Mouse (Mus musculus) heart, embryonic 15.5 days (tissue): ENCODE measurements around the gene Fam57b. TPM values are rescaled to one million over a fixed set of nuclear protein-coding genes. Genes with fewer than 3 reads are reported as not detected.

Source experiments
- ATAC-seq: fragments of 200-750 bp; cut with Nextera tagmentation; replicated peaks from 2 replicates; pipeline ENCODE4 v1.8.0; 2017; ENCODE audit warnings: low read depth, moderate TSS enrichment; ENCODE audit not compliant: insufficient number of reproducible peaks, insufficient read depth, low FRiP score
- H3K27ac ChIP-seq: fragments of 300-500 bp; sonication (generic); 2 replicates; pipeline ENCODE4 v1.5.1; 2015; ENCODE audit warnings: mild to moderate bottlenecking, inconsistent platforms
- H3K27me3 ChIP-seq: fragments of 300-500 bp; sonication (generic); 2 replicates; pipeline ENCODE4 v1.6.1; 2015; ENCODE audit warnings: inconsistent platforms
- H3K36me3 ChIP-seq: fragments of 300-500 bp; sonication (generic); 2 replicates; pipeline ENCODE4 v1.6.1; 2015; ENCODE audit warnings: mild to moderate bottlenecking, inconsistent platforms
- H3K4me1 ChIP-seq: fragments of 300-500 bp; sonication (generic); replicated peaks from 2 replicates; pipeline ENCODE4 v1.6.1; 2015; ENCODE audit warnings: inconsistent platforms
- H3K4me2 ChIP-seq: fragments of 300-500 bp; sonication (generic); 2 replicates; pipeline ENCODE4 v1.6.1; 2015; ENCODE audit warnings: inconsistent platforms, mild to moderate bottlenecking, moderate library complexity
- H3K4me3 ChIP-seq: fragments of 300-500 bp; sonication (generic); 2 replicates; pipeline ENCODE4 v1.5.1; 2015; ENCODE audit warnings: mild to moderate bottlenecking, inconsistent platforms
- H3K9ac ChIP-seq: fragments of 300-500 bp; sonication (generic); 2 replicates; pipeline ENCODE4 v1.6.1; 2015; ENCODE audit warnings: mild to moderate bottlenecking, inconsistent platforms
- H3K9me3 ChIP-seq: fragments of 300-500 bp; sonication (generic); replicated peaks from 2 replicates; pipeline ENCODE4 v1.6.1; 2016; ENCODE audit warnings: inconsistent platforms
- WGBS: fragments of 180-500 bp; shearing (Covaris S2); methylation state at CpG from one replicate; pipeline ENCODE4 v1.1.7; 2015; ENCODE audit warnings: mixed read lengths; 5-methylcytosine and 5-hydroxymethylcytosine counted together
- polyA plus RNA-seq: library from polyadenylated mRNA; unstranded; fragments of >200 nt; fragmentation: Nextera tagmentation; extraction: Ambion mirVana; gene quantifications from 2 replicates; pipeline ENCODE4 v1.2.1, GENCODE M21; 2015

Gene Fam57b
- polyA plus RNA-seq, 1 experiment from 2014 or later = 0.69 TPM

DNA sequence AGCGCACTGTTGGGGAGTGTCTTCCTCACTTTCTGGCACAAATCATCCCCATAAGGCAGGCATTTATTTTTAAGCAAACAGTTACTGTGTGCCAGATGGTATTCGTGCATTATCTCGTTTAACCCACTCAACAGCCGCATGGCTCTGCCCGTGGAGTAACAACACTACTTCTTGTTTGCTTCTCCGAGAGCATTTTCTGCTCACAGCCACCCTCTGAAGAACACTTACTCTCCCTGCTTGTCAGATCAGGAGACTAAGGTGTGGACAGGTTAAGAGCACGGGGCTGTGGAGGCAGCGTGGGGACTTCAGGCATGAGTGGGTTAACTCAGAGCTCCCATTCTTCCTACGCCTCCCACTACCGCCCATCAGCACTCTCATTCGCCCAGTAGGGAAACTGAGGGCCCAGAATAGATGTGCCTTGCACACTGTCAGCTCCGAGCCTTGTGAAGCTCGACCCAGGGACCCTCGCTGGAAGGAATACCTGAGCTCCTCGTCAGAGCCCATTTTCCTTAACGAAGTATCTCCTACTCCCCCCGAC, 34.9 kb upstream of the Fam57b start:
- Histone ChIP-seq H3K36me3 (peaks cover 43% of the 10 kb centered on the region), H3K4me3 (no peak overlapping the region), H3K27ac (no peak overlapping the region), H3K4me1 (peaks cover 37% of the 10 kb centered on the region), H3K9me3 (no peaks in the 10 kb centered on the region), H3K4me2 (no peak overlapping the region; the same call in 1 of the 2 replicates), H3K27me3 (no peaks in the 10 kb centered on the region), H3K9ac (0 out of 2 replicates have a peak overlapping the region, but pooled peaks have one; percentile 0)
- WGBS = 44% methylated on average over 17 of the region's 17 CpGs
- no peak for ATAC-seq

GRCm38 (mm10) chr7:126765540-126765939, 31.9 kb upstream of the Fam57b start:
- Histone ChIP-seq H3K4me3 (no peak overlapping the region), H3K4me2 (no peak overlapping the region), H3K36me3 (peaks cover 66% of the 10 kb centered on the region), H3K4me1 (peaks cover 26% of the 10 kb centered on the region), H3K27ac (no peak overlapping the region), H3K9me3 (no peaks in the 10 kb centered on the region), H3K27me3 (no peaks in the 10 kb centered on the region), H3K9ac (no peak overlapping the region)
- no peak for ATAC-seq
- 81% methylated on average over 9 of the region's 9 CpGs for WGBS

DNA sequence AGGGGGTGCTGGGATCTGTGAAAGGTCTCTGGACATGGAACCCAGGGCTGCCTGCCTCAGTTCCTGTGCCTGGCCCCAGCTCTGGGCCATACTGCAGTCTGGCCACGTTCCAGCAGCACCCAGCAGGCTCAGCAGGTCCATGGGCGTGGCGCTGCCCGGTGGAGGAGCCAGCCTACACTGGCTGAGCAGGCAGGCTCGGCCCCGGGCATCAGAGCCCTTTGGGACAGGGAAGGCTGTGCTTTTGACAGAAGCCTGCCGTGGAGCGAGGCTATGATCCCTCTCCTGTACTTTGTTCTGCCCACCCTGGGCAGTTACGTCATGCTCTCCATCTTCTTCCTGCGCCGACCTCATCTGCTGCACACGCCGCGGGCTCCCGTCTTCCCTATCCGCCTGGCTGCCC, 31.3 kb upstream of the Fam57b start, which contains the start of gene Gdpd3:
Gene Gdpd3, plus strand, starts transcription at position 134 of the 400 bp plus-strand sequence.
- ATAC-seq = no peak
- peaks cover 21% of the 10 kb centered on the region for H3K4me1 ChIP-seq
- WGBS = 90% methylated on average over 16 of the region's 16 CpGs
- no peaks in the 10 kb centered on the region for H3K9me3 ChIP-seq
- H3K36me3 ChIP-seq = peaks cover 70% of the 10 kb centered on the region
- H3K27ac ChIP-seq = no peak within 1 kb of the TSS
- H3K4me2 ChIP-seq = no peak within 1 kb of the TSS
- no peak within 1 kb of the TSS for H3K9ac ChIP-seq
- no peak within 1 kb of the TSS for H3K4me3 ChIP-seq
- H3K27me3 ChIP-seq = no peaks in the 10 kb centered on the region

- ATAC-seq = no peak
- H3K4me3 ChIP-seq = no peak overlapping the region
- no peaks in the 10 kb centered on the region for H3K9me3 ChIP-seq
- no peak overlapping the region for H3K27ac ChIP-seq
- WGBS = 89% methylated on average over 8 of the region's 8 CpGs
- H3K27me3 ChIP-seq = no peaks in the 10 kb centered on the region
- peaks cover 71% of the 10 kb centered on the region for H3K36me3 ChIP-seq
- no peak overlapping the region for H3K9ac ChIP-seq
- peaks cover 13% of the 10 kb centered on the region for H3K4me1 ChIP-seq
- no peak overlapping the region for H3K4me2 ChIP-seq
Observed at GRCm38 (mm10) chr7:126767001-126767400, 30.5 kb upstream of the Fam57b start.

GRCm38 (mm10) chr7:126770784-126771183, 26.7 kb upstream of the Fam57b start:
- Histone ChIP-seq H3K9me3 (no peaks in the 10 kb centered on the region), H3K27ac (no peak overlapping the region), H3K4me3 (no peak overlapping the region), H3K27me3 (no peaks in the 10 kb centered on the region), H3K4me1 (peaks cover 5% of the 10 kb centered on the region), H3K4me2 (no peak overlapping the region), H3K36me3 (peaks cover 43% of the 10 kb centered on the region), H3K9ac (no peak overlapping the region)
- WGBS = 76% methylated on average over 12 of the region's 12 CpGs
- no peak for ATAC-seq

DNA sequence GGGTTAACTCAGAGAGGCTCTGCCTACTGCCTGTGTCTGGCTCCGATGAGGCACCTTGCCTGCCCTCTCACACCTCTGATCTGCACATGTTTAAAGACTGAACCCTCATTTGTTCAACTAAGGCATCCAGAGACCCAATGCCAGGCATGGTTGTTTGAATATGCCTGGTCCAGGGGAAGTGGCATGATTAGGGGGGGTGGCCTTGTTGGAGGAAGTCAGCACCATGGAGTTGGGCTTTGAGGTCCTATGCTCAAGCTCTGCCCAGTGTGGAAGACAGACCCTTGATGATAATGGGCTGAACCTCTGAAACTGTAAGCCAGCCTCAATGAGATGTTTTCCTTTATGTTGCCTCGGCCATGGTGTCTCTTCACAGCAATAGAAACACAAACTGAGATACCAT, 24.1 kb upstream of the Fam57b start:
- no peaks in the 10 kb centered on the region for H3K9me3 ChIP-seq
- no peak overlapping the region for H3K27ac ChIP-seq
- no peak overlapping the region for H3K4me3 ChIP-seq
- H3K27me3 ChIP-seq = no peaks in the 10 kb centered on the region
- WGBS = 77% methylated on average over 2 of the region's 2 CpGs
- peaks cover 22% of the 10 kb centered on the region; the same call in 1 of the 2 replicates for H3K36me3 ChIP-seq
- ATAC-seq = no peak
- peaks cover 27% of the 10 kb centered on the region for H3K4me1 ChIP-seq
- no peak overlapping the region for H3K4me2 ChIP-seq
- no peak overlapping the region for H3K9ac ChIP-seq

DNA sequence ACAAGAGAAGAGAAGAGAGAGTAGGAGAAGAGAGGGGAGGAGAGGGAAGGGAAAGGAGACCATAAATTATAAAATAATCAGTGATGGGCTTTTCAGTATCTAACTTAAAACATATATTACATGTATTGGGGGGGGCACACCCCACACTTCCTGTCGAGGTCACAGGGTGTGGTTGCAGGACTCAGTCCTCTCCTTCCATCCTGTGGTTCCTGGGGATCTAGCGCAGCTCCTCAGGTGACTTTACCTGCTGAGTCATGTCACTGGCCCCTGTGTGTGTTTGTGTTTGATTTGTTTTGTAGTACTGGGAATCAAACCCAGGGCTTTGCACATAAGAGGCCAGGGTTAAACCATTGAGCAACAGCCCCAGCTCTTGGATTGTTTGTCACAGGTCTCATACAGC, 23.0 kb upstream of the Fam57b start:
- no peaks in the 10 kb centered on the region for H3K27me3 ChIP-seq
- H3K4me1 ChIP-seq = peaks cover 27% of the 10 kb centered on the region
- H3K9me3 ChIP-seq = no peaks in the 10 kb centered on the region
- no peak overlapping the region for H3K27ac ChIP-seq
- 56% methylated on average over 2 of the region's 2 CpGs for WGBS
- peaks cover 11% of the 10 kb centered on the region; the same call in 1 of the 2 replicates for H3K36me3 ChIP-seq
- no peak for ATAC-seq
- H3K4me3 ChIP-seq = no peak overlapping the region
- no peak overlapping the region for H3K9ac ChIP-seq
- no peak overlapping the region for H3K4me2 ChIP-seq

DNA sequence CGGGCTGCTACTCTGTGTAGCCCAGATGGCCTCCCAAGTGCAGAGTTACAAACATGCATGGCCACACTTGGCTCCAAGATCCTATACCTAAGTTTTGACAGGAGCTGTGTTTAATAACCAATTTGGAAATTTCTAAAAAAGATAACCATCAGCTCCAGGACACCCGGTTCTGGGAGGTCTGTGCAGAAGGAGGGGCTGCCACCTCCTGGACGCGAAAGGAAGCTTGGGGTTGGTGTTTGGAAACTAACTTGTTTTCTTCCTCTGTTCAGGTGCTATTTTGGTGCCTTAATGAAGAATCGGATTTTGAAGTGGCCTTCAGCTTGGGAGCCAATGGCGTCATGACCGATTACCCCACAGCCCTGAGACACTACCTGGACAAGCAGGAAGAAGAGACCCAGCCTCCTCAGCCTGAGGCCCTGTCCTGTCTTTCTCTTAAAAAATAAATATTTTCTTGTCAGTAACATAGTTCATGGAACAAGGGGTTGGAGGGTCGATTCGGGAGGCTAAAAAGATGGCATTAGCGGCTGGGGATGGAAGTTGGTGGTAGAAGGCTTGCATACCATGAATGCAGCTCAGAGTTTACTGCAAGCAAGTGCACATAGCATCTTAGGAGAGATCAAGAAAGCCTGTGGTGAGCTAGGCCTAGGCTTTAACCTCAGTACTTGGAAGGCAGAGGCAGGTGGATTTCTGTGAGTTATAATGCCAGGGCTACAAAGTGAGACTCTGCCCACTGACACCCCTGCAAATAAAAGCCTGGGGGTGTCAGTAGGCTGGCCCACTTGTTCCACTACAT, 22.1 kb upstream of the Fam57b start:
- Histone ChIP-seq H3K4me3 (no peak overlapping the region), H3K9me3 (no peaks in the 10 kb centered on the region), H3K4me1 (peaks cover 36% of the 10 kb centered on the region), H3K27me3 (no peaks in the 10 kb centered on the region), H3K36me3 (peaks cover 5% of the 10 kb centered on the region; the same call in 1 of the 2 replicates), H3K9ac (0 out of 2 replicates have a peak overlapping the region, but pooled peaks have one; percentile 97), H3K4me2 (peak overlapping the region; percentile 97), H3K27ac (no peak overlapping the region)
- 80% methylated on average over 10 of the region's 10 CpGs for WGBS
- no peak for ATAC-seq

DNA sequence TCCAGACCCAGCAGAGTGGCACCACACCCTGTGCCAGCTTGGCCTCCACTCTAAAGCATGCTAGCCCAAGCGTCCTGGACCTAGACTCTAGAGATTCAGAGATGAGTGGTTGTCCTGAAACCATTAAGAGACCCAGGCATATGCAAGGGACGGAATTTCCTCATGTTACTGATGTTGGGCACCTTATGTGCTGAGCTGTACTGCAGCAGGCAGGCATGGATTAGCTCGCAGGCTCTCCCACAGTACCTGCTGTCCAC, 21.6 kb upstream of the Fam57b start:
- Histone ChIP-seq H3K9me3 (no peaks in the 10 kb centered on the region), H3K9ac (peak overlapping the region; percentile 97; the same call in 1 of the 2 replicates), H3K36me3 (peaks cover 4% of the 10 kb centered on the region; the same call in 1 of the 2 replicates), H3K27ac (peak overlapping the region; percentile 87), H3K4me2 (peak overlapping the region; percentile 97), H3K4me3 (peak overlapping the region; percentile 90; the same call in 1 of the 2 replicates), H3K27me3 (no peaks in the 10 kb centered on the region), H3K4me1 (peaks cover 40% of the 10 kb centered on the region)
- ATAC-seq = no peak
- 53% methylated on average over 3 of the region's 3 CpGs for whole genome bisulfite sequencing

GRCm38 (mm10) chr7:126776598-126777057, 20.8 kb upstream of the Fam57b start, which contains the start of gene Ypel3:
Ypel3 (plus strand) TSS chr7:126776955.
- H3K36me3 ChIP-seq = no peaks in the 10 kb centered on the region; the same call in 1 of the 2 replicates
- peak within 1 kb of the TSS; percentile 97 for H3K9ac ChIP-seq
- peak within 1 kb of the TSS; percentile 90 for H3K4me3 ChIP-seq
- 1% methylated on average over 34 of the region's 37 CpGs for WGBS
- peaks cover 48% of the 10 kb centered on the region for H3K4me1 ChIP-seq
- peak; percentile 94 for ATAC-seq
- H3K9me3 ChIP-seq = no peaks in the 10 kb centered on the region
- peak within 1 kb of the TSS; percentile 87 for H3K27ac ChIP-seq
- peak within 1 kb of the TSS; percentile 97 for H3K4me2 ChIP-seq
- no peaks in the 10 kb centered on the region for H3K27me3 ChIP-seq

DNA sequence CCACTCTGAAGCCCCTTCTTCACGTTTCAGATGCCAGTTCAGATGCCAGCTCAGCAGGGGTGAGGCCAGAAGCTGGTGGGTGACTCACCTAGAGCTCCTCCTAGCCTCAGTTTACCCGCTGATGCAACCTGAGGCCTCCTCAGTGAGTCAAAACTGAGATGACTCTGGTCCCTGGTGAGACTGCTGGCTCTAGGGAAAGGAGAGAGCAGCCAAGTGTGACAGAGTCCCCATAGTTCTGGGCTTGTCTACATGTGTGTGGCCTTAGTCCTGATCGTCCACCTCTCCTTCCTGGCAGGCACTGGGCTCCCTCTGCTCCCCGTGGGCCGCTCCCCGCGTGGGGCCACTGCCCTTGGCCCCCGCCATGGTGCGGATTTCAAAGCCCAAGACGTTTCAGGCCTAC, 20.0 kb upstream of the Fam57b start:
- H3K4me3 ChIP-seq = peak overlapping the region; percentile 90
- peak overlapping the region; percentile 97 for H3K4me2 ChIP-seq
- H3K9ac ChIP-seq = peak overlapping the region; percentile 97
- peaks cover 48% of the 10 kb centered on the region for H3K4me1 ChIP-seq
- no peaks in the 10 kb centered on the region; the same call in 1 of the 2 replicates for H3K36me3 ChIP-seq
- peak overlapping the region; percentile 87 for H3K27ac ChIP-seq
- no peaks in the 10 kb centered on the region for H3K27me3 ChIP-seq
- H3K9me3 ChIP-seq = no peaks in the 10 kb centered on the region
- ATAC-seq = no peak
- 51% methylated on average over 10 of the region's 10 CpGs for WGBS
